ENCODE assay signal across 8 mouse cellular contexts in the genomic region with DNA sequence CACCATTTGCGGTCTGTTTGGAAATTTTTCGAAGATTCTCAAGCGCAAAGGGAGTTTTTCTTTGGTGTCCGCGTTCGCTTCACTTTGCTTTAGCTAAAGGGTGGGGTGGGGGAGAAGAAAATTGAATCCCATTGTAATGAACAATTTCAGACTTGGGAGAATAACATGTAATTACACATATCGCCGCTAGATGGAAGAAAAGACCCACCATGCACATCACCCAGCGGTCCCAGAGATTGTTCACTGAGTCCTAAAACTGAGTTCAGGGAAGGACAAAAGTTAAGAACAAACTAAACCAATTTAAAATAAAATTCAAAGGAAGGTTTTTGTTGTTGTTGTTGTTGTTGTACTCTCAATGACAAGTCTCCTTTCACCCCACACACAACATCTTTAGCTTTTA.
A peak's percentile ranks its signal among the peaks of the same experiment; 100 is the strongest.
DNase-seq lines count a peak whose midpoint lies in the region; ATAC-seq lines count a peak whose summit lies in the region.

No protein-coding gene starts in this region.

- H3K9me3 ChIP-seq in forebrain, embryonic 11.5 days (ENCODE audit: control insufficient read depth, low read length), result no peaks in the 10 kb centered on the region
- no peaks in the 10 kb centered on the region for H3K9me3 ChIP-seq in forebrain, embryonic 10.5 days
- no peaks in the 10 kb centered on the region for H3K9me3 ChIP-seq in forebrain, embryonic 16.5 days (ENCODE audit: control insufficient read depth, low read length)

- H3K4me1 ChIP-seq in forebrain, embryonic 11.5 days (replicated peaks; ENCODE audit: control insufficient read depth, insufficient read depth, low read length), result no peaks in the 10 kb centered on the region
- H3K4me1 ChIP-seq in forebrain, embryonic 10.5 days, result no peaks in the 10 kb centered on the region
- peaks cover 2% of the 10 kb centered on the region; the same call in 1 of the 2 replicates for H3K4me1 ChIP-seq in forebrain, embryonic 16.5 days (replicated peaks; ENCODE audit: control insufficient read depth, insufficient read depth, low read length)

- H3K9ac ChIP-seq in forebrain, embryonic 11.5 days (ENCODE audit: low read length), result no peak overlapping the region
- H3K9ac ChIP-seq in forebrain, embryonic 16.5 days (replicated peaks; ENCODE audit: low read depth, low read length), result no peak overlapping the region

- ATAC-seq in forebrain, embryonic 11.5 days (replicated peaks; ENCODE audit: low FRiP score), result peak; percentile 85
- peak; percentile 91 for ATAC-seq in forebrain, embryonic 16.5 days
- ATAC-seq in megakaryocyte-erythroid progenitor cell, adult 5-6 weeks (replicated peaks; ENCODE audit: low FRiP score, low TSS enrichment, poor library complexity, severe bottlenecking), result peak; percentile 84
- no peak for ATAC-seq in erythroblast, adult 5-6 weeks (replicated peaks; ENCODE audit: low FRiP score, poor library complexity, severe bottlenecking)

- WGBS in forebrain, embryonic 11.5 days, result 14% methylated on average over 9 of the region's 9 CpGs
- 14% methylated on average over 9 of the region's 9 CpGs for WGBS in forebrain, embryonic 10.5 days
- 13% methylated on average over 9 of the region's 9 CpGs for WGBS in forebrain, embryonic 16.5 days

- H3K4me2 ChIP-seq in forebrain, embryonic 11.5 days (ENCODE audit: low read depth, low read length, severe bottlenecking), result no peak overlapping the region
- H3K4me2 ChIP-seq in forebrain, embryonic 16.5 days (ENCODE audit: low read length), result no peak overlapping the region; the same call in 1 of the 2 replicates

- no peak for DNase-seq in forebrain, embryonic 11.5 days (ENCODE audit: low spot score)
- DNase-seq in forebrain, embryonic 10.5 days (ENCODE audit: extremely low spot score, low spot score), result no peak
- peak; percentile 37 to 38 for DNase-seq in right cerebral cortex, postnatal 10 days (ENCODE audit: low spot score in 2 of 2)
- DNase-seq in right cerebral cortex, postnatal 14 days, result no peak
- DNase-seq in adrenal gland, postnatal 4 days (ENCODE audit: low spot score in 2 of 2), result no peak

- no peaks in the 10 kb centered on the region for H3K36me3 ChIP-seq in forebrain, embryonic 11.5 days (ENCODE audit: control insufficient read depth, insufficient read depth, low read length)
- H3K36me3 ChIP-seq in forebrain, embryonic 10.5 days (replicated peaks), result no peaks in the 10 kb centered on the region
- H3K36me3 ChIP-seq in forebrain, embryonic 16.5 days (ENCODE audit: control insufficient read depth, insufficient read depth), result no peaks in the 10 kb centered on the region

- H3K27ac ChIP-seq in forebrain, embryonic 11.5 days (ENCODE audit: low read depth, low read length), result no peak overlapping the region
- no peak overlapping the region for H3K27ac ChIP-seq in forebrain, embryonic 10.5 days
- H3K27ac ChIP-seq in forebrain, embryonic 16.5 days (ENCODE audit: low read length), result no peak overlapping the region

- no peak overlapping the region for H3K4me3 ChIP-seq in forebrain, embryonic 11.5 days (ENCODE audit: low read depth, low read length)
- H3K4me3 ChIP-seq in forebrain, embryonic 10.5 days, result no peak overlapping the region
- no peak overlapping the region for H3K4me3 ChIP-seq in forebrain, embryonic 16.5 days (replicated peaks; ENCODE audit: low read length)

- no peaks in the 10 kb centered on the region for H3K27me3 ChIP-seq in forebrain, embryonic 11.5 days (ENCODE audit: control insufficient read depth, insufficient read depth, low read length)
- no peaks in the 10 kb centered on the region for H3K27me3 ChIP-seq in forebrain, embryonic 10.5 days (ENCODE audit: poor library complexity, severe bottlenecking)
- H3K27me3 ChIP-seq in forebrain, embryonic 16.5 days (replicated peaks; ENCODE audit: control insufficient read depth, insufficient read depth, low read length), result no peaks in the 10 kb centered on the region

Comparison
In these comparisons a context has a peak if more than half of its experiments do, and no peak if none do; other contexts are left out.
1. DNase-seq: peak in right cerebral cortex, postnatal 10 days (2 of 2); none in forebrain, embryonic 11.5 days (single experiment), forebrain, embryonic 10.5 days (single experiment), right cerebral cortex, postnatal 14 days (single experiment) and adrenal gland, postnatal 4 days (0 of 2).